Mouse (Mus musculus) thymus, adult 2 months (tissue): ENCODE measurements around the gene Mgat4c.

ENCODE experiments used
- CTCF ChIP-seq: fragments of 200-500 bp; IDR thresholded peaks from 2 replicates; pipeline ENCODE4 v1.5.1; 2012; ENCODE audit warnings: mild to moderate bottlenecking, control low read depth, low read length, moderate library complexity, borderline replicate concordance; ENCODE audit not compliant: control insufficient read depth, poor library complexity, insufficient read depth; ENCODE audit errors: extremely low read depth
- POLR2A ChIP-seq: fragments of 200-500 bp; IDR thresholded peaks from 2 replicates; pipeline ENCODE4 v1.6.1; 2012; ENCODE audit warnings: mild to moderate bottlenecking, low read length, control low read depth, moderate library complexity; ENCODE audit not compliant: control insufficient read depth, poor library complexity, insufficient read depth; ENCODE audit errors: extremely low read depth

GRCm38 (mm10) chr10:101889866-101890265 is 208.6 kb downstream of the Mgat4c start:
- no peak for TF ChIP-seq POLR2A
- no peak for TF ChIP-seq CTCF
